Mouse (Mus musculus) hindbrain, postnatal 0 days (tissue): ENCODE measurements around the gene Mical3. TPM values are rescaled to one million over a fixed set of nuclear protein-coding genes. Genes with fewer than 3 reads are reported as not detected.

Experiments
- ATAC-seq: fragments of 200-750 bp; cut with Nextera tagmentation; 2 replicates; pipeline ENCODE4 v1.8.0; 2017; ENCODE audit warnings: mild to moderate bottlenecking, moderate TSS enrichment, moderate library complexity
- DNase-seq: peaks from one replicate; pipeline ENCODE4 v3.0.0-alpha.2; 2015; ENCODE audit warnings: low spot score
- H3K27ac ChIP-seq: fragments of 300-500 bp; sonication (generic); 2 replicates; pipeline ENCODE4 v1.5.1; 2014; ENCODE audit warnings: mild to moderate bottlenecking
- H3K27me3 ChIP-seq: fragments of 300-500 bp; sonication (generic); 2 replicates; pipeline ENCODE4 v1.6.1; 2014; ENCODE audit warnings: low read length, mixed read lengths; ENCODE audit not compliant: insufficient read depth
- H3K36me3 ChIP-seq: fragments of 300-500 bp; sonication (generic); 2 replicates; pipeline ENCODE4 v1.6.1; 2014; ENCODE audit warnings: low read length, mixed read lengths; ENCODE audit not compliant: insufficient read depth
- H3K4me1 ChIP-seq: fragments of 300-500 bp; sonication (generic); 2 replicates; pipeline ENCODE4 v1.6.1; 2014; ENCODE audit warnings: antibody characterized with exemption, low read length, mixed read lengths; ENCODE audit not compliant: insufficient read depth
- H3K4me2 ChIP-seq: fragments of 300-500 bp; sonication (generic); 2 replicates; pipeline ENCODE4 v1.6.1; 2014; ENCODE audit warnings: low read depth, mild to moderate bottlenecking, low read length, moderate library complexity, mixed read lengths
- H3K4me3 ChIP-seq: fragments of 300-500 bp; sonication (generic); 2 replicates; pipeline ENCODE4 v1.5.1; 2014; ENCODE audit warnings: low read length
- H3K9ac ChIP-seq: fragments of 300-500 bp; sonication (generic); replicated peaks from 2 replicates; pipeline ENCODE4 v1.6.1; 2014; ENCODE audit warnings: mild to moderate bottlenecking, low read length, moderate library complexity, mixed read lengths
- H3K9me3 ChIP-seq: fragments of 300-500 bp; sonication (generic); 2 replicates; pipeline ENCODE4 v1.6.1; 2016; ENCODE audit warnings: low read length, mixed read lengths
- CTCF ChIP-seq: IDR thresholded peaks from 2 replicates; pipeline ENCODE4 v1.5.1; 2016; ENCODE audit warnings: antibody characterized with exemption, control low read depth, low read depth
- WGBS: fragments of 180-500 bp; shearing (Covaris S2); extraction: QIAGEN DNeasy Blood & Tissue Kit; methylation state at CpG from one replicate; pipeline ENCODE4 v1.1.7; 2014; 5-methylcytosine and 5-hydroxymethylcytosine counted together
- polyA plus RNA-seq: library from polyadenylated mRNA; unstranded; fragments of >200 nt; fragmentation: Nextera tagmentation; extraction: Ambion mirVana; gene quantifications from 2 replicates; pipeline ENCODE4 v1.2.1, GENCODE M21; 2015
- total RNA-seq: library from RNA; depleted of rRNA; stranded (reverse); fragments of >200 nt; gene quantifications from 2 replicates; pipeline ENCODE4 v1.2.3, GENCODE M21; 2014

The Mical3 gene
- total and polyA plus RNA-seq, 2 experiments from 2014 or later, result 19.3 to 60.2 TPM

DNA sequence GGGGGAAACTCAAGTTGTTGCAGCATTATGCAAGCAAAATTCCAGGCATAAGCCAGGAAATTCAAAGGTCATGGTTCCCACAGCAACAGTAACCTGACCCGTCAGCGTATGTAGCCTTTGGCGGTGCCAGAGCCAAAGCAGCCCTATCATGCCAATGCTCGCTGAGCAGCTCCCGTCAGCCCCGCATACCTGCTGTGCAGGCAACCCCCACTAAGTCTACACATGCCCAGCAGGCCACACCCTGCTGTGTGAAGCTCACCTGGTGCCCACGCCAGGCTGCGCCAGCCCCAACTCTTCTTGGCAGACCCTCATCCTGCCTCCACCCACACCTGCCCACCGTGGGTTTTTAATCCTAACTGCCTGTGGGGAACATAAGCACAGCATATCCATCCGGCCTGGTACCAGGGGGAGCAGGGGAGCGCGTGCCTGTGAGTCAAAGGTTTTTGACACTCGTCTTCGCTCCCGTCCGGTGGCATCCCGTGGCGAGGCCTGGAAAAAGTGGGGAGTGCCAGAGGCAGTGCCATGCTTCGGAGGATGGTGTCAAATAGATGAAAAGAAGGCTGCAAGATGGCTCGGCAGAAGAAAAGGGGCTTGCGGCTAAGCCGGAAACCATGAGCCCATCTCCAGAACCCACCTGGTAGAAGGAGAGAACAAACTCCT, 43.1 kb downstream of the Mical3 start:
- H3K4me1 ChIP-seq, result peaks cover 9% of the 10 kb centered on the region; the same call in 1 of the 2 replicates
- H3K4me2 ChIP-seq, result no peak overlapping the region
- ATAC-seq (peak; percentile 54; the same call in 1 of the 2 replicates), DNase-seq (no peak)
- no peak overlapping the region for H3K9ac ChIP-seq
- no peaks in the 10 kb centered on the region for H3K9me3 ChIP-seq
- H3K4me3 ChIP-seq, result no peak overlapping the region
- TF ChIP-seq CTCF, result no peak
- no peaks in the 10 kb centered on the region for H3K27me3 ChIP-seq
- H3K36me3 ChIP-seq, result no peaks in the 10 kb centered on the region
- 66% methylated on average over 22 of the region's 22 CpGs for WGBS
- peak overlapping the region; percentile 11; the same call in 1 of the 2 replicates for H3K27ac ChIP-seq

DNA sequence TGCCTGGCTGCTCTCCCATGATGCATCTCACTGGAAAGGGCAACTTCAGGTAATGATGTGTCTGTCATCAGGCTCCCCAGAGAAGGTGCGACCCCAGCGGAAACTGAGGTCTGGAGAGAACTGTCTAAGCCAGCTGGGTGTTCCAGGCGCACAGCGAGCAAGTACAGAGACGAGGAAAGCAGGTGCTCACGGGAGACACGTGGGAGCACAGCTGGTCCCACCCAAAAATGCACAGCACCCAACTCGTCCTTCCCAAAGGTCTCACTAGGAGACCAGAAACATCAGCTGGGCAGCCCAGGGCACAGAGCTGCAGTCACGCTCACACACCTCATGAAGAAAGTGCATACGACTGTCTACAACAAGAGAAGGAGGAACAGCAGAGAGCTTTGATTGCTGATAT, 43.7 kb downstream of the Mical3 start:
- H3K27ac ChIP-seq, result peak overlapping the region; percentile 29; the same call in 1 of the 2 replicates
- DNase-seq (no peak), ATAC-seq (no peak)
- no peak overlapping the region for H3K4me2 ChIP-seq
- no peaks in the 10 kb centered on the region for H3K9me3 ChIP-seq
- TF ChIP-seq CTCF, result no peak
- H3K4me1 ChIP-seq, result peaks cover 9% of the 10 kb centered on the region; the same call in 1 of the 2 replicates
- H3K9ac ChIP-seq, result no peak overlapping the region
- no peaks in the 10 kb centered on the region for H3K36me3 ChIP-seq
- WGBS, result 78% methylated on average over 10 of the region's 10 CpGs
- no peaks in the 10 kb centered on the region for H3K27me3 ChIP-seq
- H3K4me3 ChIP-seq, result no peak overlapping the region

DNA sequence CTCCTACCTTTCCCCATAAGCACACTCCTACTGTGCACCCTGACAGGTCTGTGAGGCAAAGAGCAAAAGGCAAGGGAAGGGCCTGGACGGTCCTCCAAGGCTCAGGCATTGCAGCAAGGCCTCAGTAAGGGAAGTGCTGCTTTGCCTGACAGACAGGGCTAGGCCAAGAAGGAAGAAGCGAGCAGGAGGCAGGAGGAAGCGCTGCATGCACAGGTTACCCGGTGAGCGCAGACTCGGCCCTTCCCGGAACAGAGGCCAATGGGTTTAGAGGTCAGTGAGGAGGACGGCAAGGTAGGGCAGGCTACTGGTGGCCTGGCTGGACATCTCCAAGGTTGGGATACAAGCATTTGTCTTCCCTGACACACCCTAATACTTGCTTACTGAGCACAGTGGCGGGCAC, 44.6 kb downstream of the Mical3 start:
- H3K4me3 ChIP-seq, result no peak overlapping the region
- H3K4me1 ChIP-seq, result peaks cover 9% of the 10 kb centered on the region; the same call in 1 of the 2 replicates
- H3K36me3 ChIP-seq, result no peaks in the 10 kb centered on the region
- no peak overlapping the region for H3K9ac ChIP-seq
- no peaks in the 10 kb centered on the region for H3K9me3 ChIP-seq
- no peak for ATAC-seq
- no peak overlapping the region for H3K27ac ChIP-seq
- WGBS, result 91% methylated on average over 9 of the region's 9 CpGs
- no peak for DNase-seq
- TF ChIP-seq CTCF, result no peak
- no peaks in the 10 kb centered on the region for H3K27me3 ChIP-seq
- no peak overlapping the region for H3K4me2 ChIP-seq

DNA sequence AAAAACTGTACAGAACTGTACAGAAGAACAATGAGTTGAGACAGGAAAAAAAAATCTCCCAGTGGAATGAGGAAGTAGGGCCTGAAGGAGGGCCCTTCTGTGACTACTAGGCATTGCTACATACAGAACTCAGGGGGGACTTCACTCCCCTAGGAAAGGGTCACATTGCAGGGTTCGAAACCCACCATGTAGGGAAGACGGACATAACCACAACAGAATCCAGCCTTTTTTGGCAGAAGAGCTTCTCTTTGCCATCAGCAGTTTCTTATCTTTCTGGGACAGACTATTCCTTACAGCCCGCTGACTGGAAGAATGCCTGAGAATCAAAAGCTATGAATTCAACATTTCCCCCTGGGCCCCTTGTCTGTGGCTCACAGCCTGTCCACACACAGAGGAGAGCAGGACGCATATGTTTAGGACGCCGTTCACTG, 46.7 kb downstream of the Mical3 start:
- WGBS, result 50% methylated on average over 6 of the region's 6 CpGs
- H3K4me2 ChIP-seq, result no peak overlapping the region
- peak overlapping the region; percentile 36; the same call in 1 of the 2 replicates for H3K27ac ChIP-seq
- no peaks in the 10 kb centered on the region for H3K9me3 ChIP-seq
- no peaks in the 10 kb centered on the region for H3K27me3 ChIP-seq
- no peak for DNase-seq
- TF ChIP-seq CTCF, result no peak
- no peaks in the 10 kb centered on the region for H3K36me3 ChIP-seq
- H3K4me3 ChIP-seq, result no peak overlapping the region
- H3K4me1 ChIP-seq, result peaks cover 9% of the 10 kb centered on the region; the same call in 1 of the 2 replicates
- H3K9ac ChIP-seq, result no peak overlapping the region
- ATAC-seq, result no peak

DNA sequence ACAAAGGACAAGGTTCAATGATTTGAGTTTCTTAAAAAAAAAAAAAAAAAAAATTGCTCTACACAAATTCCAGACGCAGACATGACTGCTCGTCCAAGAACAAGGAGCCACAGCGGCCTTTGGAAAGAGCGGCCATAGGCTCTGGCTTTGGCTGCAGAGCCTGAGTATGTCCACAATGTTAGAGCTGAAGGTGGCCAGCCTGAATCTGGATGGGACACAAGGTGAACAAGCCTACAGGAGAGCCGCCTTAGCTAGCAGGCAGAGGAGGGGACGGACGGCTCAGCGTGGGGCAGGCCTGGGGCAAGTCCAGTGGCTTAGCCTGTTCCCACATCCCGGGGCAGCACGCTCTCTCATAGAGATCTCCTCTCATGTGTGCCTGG, 48.7 kb downstream of the Mical3 start:
- no peak overlapping the region for H3K9ac ChIP-seq
- H3K9me3 ChIP-seq, result no peaks in the 10 kb centered on the region
- 79% methylated on average over 10 of the region's 10 CpGs for WGBS
- no peaks in the 10 kb centered on the region for H3K27me3 ChIP-seq
- no peak overlapping the region for H3K27ac ChIP-seq
- peaks cover 5% of the 10 kb centered on the region; the same call in 1 of the 2 replicates for H3K4me1 ChIP-seq
- ATAC-seq (no peak), DNase-seq (no peak)
- no peak overlapping the region for H3K4me2 ChIP-seq
- no peaks in the 10 kb centered on the region for H3K36me3 ChIP-seq
- H3K4me3 ChIP-seq, result no peak overlapping the region
- TF ChIP-seq CTCF, result no peak

DNA sequence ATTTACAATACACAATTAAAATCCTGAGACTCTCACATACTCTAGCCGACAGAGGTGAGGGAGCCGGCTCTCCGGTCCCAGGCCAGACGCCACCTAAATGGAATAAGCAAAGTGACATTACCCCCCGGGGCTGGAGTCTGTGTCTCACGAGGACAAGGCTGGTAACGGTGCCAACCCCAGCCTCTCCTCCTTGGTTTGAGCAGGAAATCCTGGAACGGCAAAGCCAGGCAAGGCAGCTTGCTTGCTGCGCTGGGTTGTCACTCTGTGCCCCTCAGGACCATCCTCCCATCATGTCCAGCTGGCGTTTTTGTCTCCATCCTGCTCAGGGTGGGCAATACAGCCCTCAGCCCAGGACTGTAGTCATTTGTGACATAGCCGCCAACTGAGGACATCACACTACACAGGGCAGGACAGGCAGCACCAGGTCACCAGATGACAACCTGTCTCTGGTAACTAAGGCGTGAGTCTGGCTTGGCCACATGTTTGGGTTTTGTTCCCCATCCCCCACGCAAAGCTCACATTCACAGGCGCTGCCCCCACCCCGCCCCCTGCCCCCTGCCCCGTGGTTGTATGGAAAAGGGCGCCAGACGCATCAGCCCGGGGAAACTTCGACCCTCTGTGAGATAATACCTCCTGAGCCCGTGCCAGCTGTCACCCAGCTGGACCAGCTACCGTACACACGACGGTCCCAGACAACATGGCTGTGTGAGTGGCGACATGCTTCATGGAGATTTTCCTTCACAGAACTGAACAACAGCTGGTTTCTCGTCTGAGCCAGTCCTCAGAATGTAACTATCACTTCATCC, 49.3 kb downstream of the Mical3 start:
- Histone ChIP-seq H3K4me1 (peaks cover 5% of the 10 kb centered on the region; the same call in 1 of the 2 replicates), H3K4me3 (no peak overlapping the region), H3K27ac (peak overlapping the region; percentile 2), H3K27me3 (no peaks in the 10 kb centered on the region), H3K36me3 (no peaks in the 10 kb centered on the region), H3K9me3 (no peaks in the 10 kb centered on the region), H3K4me2 (no peak overlapping the region), H3K9ac (no peak overlapping the region)
- DNase-seq, result peak; percentile 49
- peak; percentile 54 for ATAC-seq
- TF ChIP-seq CTCF, result no peak
- 36% methylated on average over 26 of the region's 26 CpGs for WGBS
